Mouse (Mus musculus): ENCODE data around the gene 0610012G03Rik. TPM values are rescaled to one million over a fixed set of nuclear protein-coding genes. Genes with fewer than 3 reads are reported as not detected.

0610012G03Rik gene
- 15.6 and 17.7 TPM in 2 replicates for polyA plus RNA-seq (2011; ENCODE audit: insufficient read depth, insufficient read length, low read depth, missing spikeins)

GRCm38 (mm10) chr16:31948345-31948774 is at the start of gene 0610012G03Rik, which contains the start of gene Ncbp2:
Gene 0610012G03Rik, minus strand, starts transcription at chr16:31948494.
Gene Ncbp2, plus strand, starts transcription at chr16:31948513.
- Histone ChIP-seq H3K4me1 (ENCODE audit: control insufficient read depth, insufficient read depth, low read length) (no peaks in the 10 kb centered on the region), H3K9me3 (replicated peaks; ENCODE audit: control insufficient read depth, insufficient read depth, low read length, poor library complexity, severe bottlenecking) (no peaks in the 10 kb centered on the region), H3K4me3 (ENCODE audit: low read depth, low read length) (peak within 1 kb of the TSS; percentile 77), H3K36me3 (ENCODE audit: control insufficient read depth, insufficient read depth, low read length, poor library complexity, severe bottlenecking) (peaks cover 6% of the 10 kb centered on the region), H3K27me3 (ENCODE audit: control insufficient read depth, insufficient read depth, low read length, poor library complexity, severe bottlenecking) (no peaks in the 10 kb centered on the region), H3K9ac (ENCODE audit: low read depth, poor library complexity, severe bottlenecking) (peak within 1 kb of the TSS; percentile 72), H3K27ac (ENCODE audit: insufficient read depth, low read length) (no peak within 1 kb of the TSS)
- TF ChIP-seq EP300 (IDR thresholded peaks at IDR 0.05; ENCODE audit: insufficient read depth, low read depth, low read length), result no peak
- TF ChIP-seq POLR2A (IDR thresholded peaks at IDR 0.05; ENCODE audit: insufficient read depth, low read length), result peak; percentile 34

GRCm38 (mm10) chr16:31996371-31996770 is 48.1 kb upstream of the 0610012G03Rik start:
- Histone ChIP-seq H3K9me3 (replicated peaks; ENCODE audit: control insufficient read depth, insufficient read depth, low read length, poor library complexity, severe bottlenecking) (no peaks in the 10 kb centered on the region), H3K27ac (ENCODE audit: insufficient read depth, low read length) (no peak overlapping the region), H3K9ac (ENCODE audit: low read depth, poor library complexity, severe bottlenecking) (no peak overlapping the region), H3K36me3 (ENCODE audit: control insufficient read depth, insufficient read depth, low read length, poor library complexity, severe bottlenecking) (no peaks in the 10 kb centered on the region; the same call in 1 of the 2 replicates), H3K4me3 (ENCODE audit: low read depth, low read length) (no peak overlapping the region), H3K27me3 (ENCODE audit: control insufficient read depth, insufficient read depth, low read length, poor library complexity, severe bottlenecking) (no peaks in the 10 kb centered on the region), H3K4me1 (ENCODE audit: control insufficient read depth, insufficient read depth, low read length) (no peaks in the 10 kb centered on the region)
- TF ChIP-seq EP300 (IDR thresholded peaks at IDR 0.05; ENCODE audit: insufficient read depth, low read depth, low read length) (no peak), POLR2A (IDR thresholded peaks at IDR 0.05; ENCODE audit: insufficient read depth, low read length) (no peak), CTCF (IDR thresholded peaks at IDR 0.05; ENCODE audit: low read depth, low read length) (no peak)

- no peak overlapping the region for H3K27ac ChIP-seq (ENCODE audit: insufficient read depth, low read length)
- H3K4me1 ChIP-seq (ENCODE audit: control insufficient read depth, insufficient read depth, low read length), result no peaks in the 10 kb centered on the region
- no peak overlapping the region for H3K4me3 ChIP-seq (ENCODE audit: low read depth, low read length)
- no peaks in the 10 kb centered on the region for H3K27me3 ChIP-seq (ENCODE audit: control insufficient read depth, insufficient read depth, low read length, poor library complexity, severe bottlenecking)
- no peak overlapping the region for H3K9ac ChIP-seq (ENCODE audit: low read depth, poor library complexity, severe bottlenecking)
- H3K36me3 ChIP-seq (ENCODE audit: control insufficient read depth, insufficient read depth, low read length, poor library complexity, severe bottlenecking), result peaks cover 10% of the 10 kb centered on the region
- no peak for TF ChIP-seq POLR2A (IDR thresholded peaks at IDR 0.05; ENCODE audit: insufficient read depth, low read length)
- no peak for TF ChIP-seq CTCF (IDR thresholded peaks at IDR 0.05; ENCODE audit: low read depth, low read length)
- no peak for TF ChIP-seq EP300 (IDR thresholded peaks at IDR 0.05; ENCODE audit: insufficient read depth, low read depth, low read length)
- H3K9me3 ChIP-seq (replicated peaks; ENCODE audit: control insufficient read depth, insufficient read depth, low read length, poor library complexity, severe bottlenecking), result no peaks in the 10 kb centered on the region
These were observed 45.7 kb upstream of the 0610012G03Rik start for GRCm38 (mm10) chr16:31993946-31994345.

GRCm38 (mm10) chr16:31993195-31993594 is 44.9 kb upstream of the 0610012G03Rik start:
- H3K27me3 ChIP-seq (ENCODE audit: control insufficient read depth, insufficient read depth, low read length, poor library complexity, severe bottlenecking), result no peaks in the 10 kb centered on the region
- TF ChIP-seq CTCF (IDR thresholded peaks at IDR 0.05; ENCODE audit: low read depth, low read length), result no peak
- TF ChIP-seq POLR2A (IDR thresholded peaks at IDR 0.05; ENCODE audit: insufficient read depth, low read length), result no peak
- TF ChIP-seq EP300 (IDR thresholded peaks at IDR 0.05; ENCODE audit: insufficient read depth, low read depth, low read length), result no peak
- H3K9ac ChIP-seq (ENCODE audit: low read depth, poor library complexity, severe bottlenecking), result no peak overlapping the region
- H3K4me1 ChIP-seq (ENCODE audit: control insufficient read depth, insufficient read depth, low read length), result no peaks in the 10 kb centered on the region
- H3K4me3 ChIP-seq (ENCODE audit: low read depth, low read length), result no peak overlapping the region
- H3K9me3 ChIP-seq (replicated peaks; ENCODE audit: control insufficient read depth, insufficient read depth, low read length, poor library complexity, severe bottlenecking), result no peaks in the 10 kb centered on the region
- H3K27ac ChIP-seq (ENCODE audit: insufficient read depth, low read length), result no peak overlapping the region
- H3K36me3 ChIP-seq (ENCODE audit: control insufficient read depth, insufficient read depth, low read length, poor library complexity, severe bottlenecking), result peaks cover 10% of the 10 kb centered on the region

- Histone ChIP-seq H3K4me1 (ENCODE audit: control insufficient read depth, insufficient read depth, low read length) (no peaks in the 10 kb centered on the region), H3K9ac (ENCODE audit: low read depth, poor library complexity, severe bottlenecking) (no peak overlapping the region), H3K27ac (ENCODE audit: insufficient read depth, low read length) (no peak overlapping the region), H3K9me3 (replicated peaks; ENCODE audit: control insufficient read depth, insufficient read depth, low read length, poor library complexity, severe bottlenecking) (no peaks in the 10 kb centered on the region), H3K36me3 (ENCODE audit: control insufficient read depth, insufficient read depth, low read length, poor library complexity, severe bottlenecking) (peaks cover 10% of the 10 kb centered on the region), H3K4me3 (ENCODE audit: low read depth, low read length) (no peak overlapping the region), H3K27me3 (ENCODE audit: control insufficient read depth, insufficient read depth, low read length, poor library complexity, severe bottlenecking) (no peaks in the 10 kb centered on the region)
- no peak for TF ChIP-seq POLR2A (IDR thresholded peaks at IDR 0.05; ENCODE audit: insufficient read depth, low read length)
- no peak for TF ChIP-seq EP300 (IDR thresholded peaks at IDR 0.05; ENCODE audit: insufficient read depth, low read depth, low read length)
- peak; percentile 67 for TF ChIP-seq CTCF (IDR thresholded peaks at IDR 0.05; ENCODE audit: low read depth, low read length)
These were observed 43.7 kb upstream of the 0610012G03Rik start for GRCm38 (mm10) chr16:31992039-31992438.

GRCm38 (mm10) chr16:31980946-31981345 is 32.7 kb upstream of the 0610012G03Rik start:
- no peaks in the 10 kb centered on the region for H3K27me3 ChIP-seq (ENCODE audit: control insufficient read depth, insufficient read depth, low read length, poor library complexity, severe bottlenecking)
- H3K9ac ChIP-seq (ENCODE audit: low read depth, poor library complexity, severe bottlenecking), result no peak overlapping the region
- H3K4me1 ChIP-seq (ENCODE audit: control insufficient read depth, insufficient read depth, low read length), result no peaks in the 10 kb centered on the region
- no peak overlapping the region for H3K4me3 ChIP-seq (ENCODE audit: low read depth, low read length)
- no peaks in the 10 kb centered on the region for H3K9me3 ChIP-seq (replicated peaks; ENCODE audit: control insufficient read depth, insufficient read depth, low read length, poor library complexity, severe bottlenecking)
- no peak overlapping the region for H3K27ac ChIP-seq (ENCODE audit: insufficient read depth, low read length)
- peaks cover 7% of the 10 kb centered on the region for H3K36me3 ChIP-seq (ENCODE audit: control insufficient read depth, insufficient read depth, low read length, poor library complexity, severe bottlenecking)
- TF ChIP-seq EP300 (IDR thresholded peaks at IDR 0.05; ENCODE audit: insufficient read depth, low read depth, low read length) (no peak), CTCF (IDR thresholded peaks at IDR 0.05; ENCODE audit: low read depth, low read length) (peak; percentile 41), POLR2A (IDR thresholded peaks at IDR 0.05; ENCODE audit: insufficient read depth, low read length) (no peak)

All from ES-Bruce4 (cell line).